Comparison of ENCODE assay signal across 9 mouse cellular contexts in genomic region chr6:93026068-93027022, GRCm38 (mm10).
DNase-seq lines count a peak whose midpoint lies in the region; ATAC-seq lines count a peak whose summit lies in the region.
"Had no signal": no experiment of that assay in that cellular context is flagged by ENCODE, and none has a peak within 500 bp of the region (broad histone marks: within the 10 kb centered on the region; RNA-seq: fewer than 3 reads in every experiment).

No protein-coding gene starts in this region.

- ATAC-seq in forebrain, embryonic 12.5 days (ENCODE audit: low FRiP score) = no peak
- ATAC-seq: forebrain, postnatal 0 days had no signal

- no peaks in the 10 kb centered on the region; the same call in 1 of the 2 replicates for H3K4me1 ChIP-seq in forebrain, embryonic 12.5 days
- H3K4me1 ChIP-seq: midbrain, embryonic 12.5 days had no signal

- intact Hi-C loops in gastrocnemius, postnatal 36 days (cut with DNase I) = no loop called here
- intact Hi-C loops in left cerebral cortex, postnatal 25 days (cut with DNase I) = no loop called here

- no peak overlapping the region for H3K4me3 ChIP-seq in forebrain, embryonic 12.5 days (replicated peaks)
- H3K4me3 ChIP-seq: midbrain, embryonic 12.5 days had no signal

- no peak overlapping the region for H3K27ac ChIP-seq in forebrain, embryonic 12.5 days
- H3K27ac ChIP-seq: midbrain, embryonic 12.5 days had no signal

- no peak overlapping the region for H3K9ac ChIP-seq in forebrain, embryonic 12.5 days
- H3K9ac ChIP-seq: forebrain, postnatal 0 days; midbrain, embryonic 12.5 days had no signal

- no peaks in the 10 kb centered on the region for H3K9me3 ChIP-seq in forebrain, embryonic 12.5 days
- H3K9me3 ChIP-seq: midbrain, embryonic 12.5 days had no signal

- DNase-seq in urinary bladder, postnatal 25 days (ENCODE audit: low spot score) = peak; percentile 8
- no peak for DNase-seq in urinary bladder, postnatal 10 days (ENCODE audit: low spot score)
- DNase-seq in gastrocnemius, postnatal 36 days = peak; percentile 41 to 62
- DNase-seq in kidney, postnatal 4 days = peak; percentile 52 to 62
- DNase-seq in left cerebral cortex, postnatal 25 days (ENCODE audit: low spot score in 2 of 2) = no peak
- no peak for DNase-seq in thymus, postnatal 36 days
- DNase-seq: forebrain, postnatal 0 days had no signal

- no peaks in the 10 kb centered on the region for H3K36me3 ChIP-seq in forebrain, embryonic 12.5 days (replicated peaks)
- H3K36me3 ChIP-seq: midbrain, embryonic 12.5 days had no signal

- WGBS in forebrain, embryonic 12.5 days = 76% methylated on average over 9 of the region's 9 CpGs

- no peak overlapping the region for H3K4me2 ChIP-seq in forebrain, embryonic 12.5 days
- H3K4me2 ChIP-seq: midbrain, embryonic 12.5 days had no signal

- H3K27me3 ChIP-seq in forebrain, embryonic 12.5 days = no peaks in the 10 kb centered on the region
- H3K27me3 ChIP-seq: midbrain, embryonic 12.5 days had no signal

Comparison
In these comparisons a context has a peak if more than half of its experiments do, and no peak if none do; other contexts are left out.
1. DNase-seq: peak in urinary bladder, postnatal 25 days (single experiment), gastrocnemius, postnatal 36 days (2 of 2) and kidney, postnatal 4 days (2 of 2); none in urinary bladder, postnatal 10 days (single experiment), left cerebral cortex, postnatal 25 days (0 of 2) and thymus, postnatal 36 days (0 of 2).